Mouse (Mus musculus): ENCODE measurements around the gene Gm4871. TPM values are rescaled to one million over a fixed set of nuclear protein-coding genes. Genes with fewer than 3 reads are reported as not detected.

Gene Gm4871
- polyA plus RNA-seq, 1 experiment from 2014 or later = not detected

- no peak overlapping the region for H3K4me3 ChIP-seq
- H3K27ac ChIP-seq = no peak overlapping the region
- no peaks in the 10 kb centered on the region for H3K27me3 ChIP-seq
- H3K9ac ChIP-seq = no peak overlapping the region
- no peaks in the 10 kb centered on the region for H3K4me1 ChIP-seq
- no peak overlapping the region for H3K4me2 ChIP-seq (replicated peaks)
- ATAC-seq (ENCODE audit: low FRiP score) = no peak
- H3K9me3 ChIP-seq (replicated peaks) = 0 out of 2 replicates have a peak, but pooled peaks cover 4% of the 10 kb centered on the region
- 47% methylated on average over 9 of the region's 9 CpGs for WGBS
- H3K36me3 ChIP-seq = no peaks in the 10 kb centered on the region
Observed at GRCm38 (mm10) chr5:144988340-144989060, 44.1 kb downstream of the Gm4871 start.

DNA sequence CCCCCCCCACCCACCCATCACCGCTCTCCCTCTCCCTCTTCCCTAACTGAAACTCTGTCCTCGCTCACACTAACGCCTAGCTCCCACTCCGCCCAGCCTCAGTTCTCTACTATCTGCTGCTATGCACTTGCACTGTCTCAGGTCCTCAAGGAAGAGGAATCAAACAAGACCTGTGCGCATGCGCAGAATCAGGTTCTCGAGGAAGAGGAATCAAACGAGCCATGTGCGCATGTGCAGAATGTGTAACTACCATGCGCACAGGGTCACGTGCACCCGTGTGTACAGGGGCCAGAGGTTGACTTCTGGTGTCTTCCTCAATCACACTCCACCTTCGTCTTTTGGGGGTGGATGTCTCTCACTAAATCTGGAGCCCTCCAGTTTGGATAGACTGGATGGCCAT lies 45.0 kb downstream of the Gm4871 start:
- no peak for ATAC-seq (ENCODE audit: low FRiP score)
- 90% methylated on average over 13 of the region's 13 CpGs for WGBS
- H3K4me2 ChIP-seq (replicated peaks) = no peak overlapping the region
- no peak overlapping the region for H3K4me3 ChIP-seq
- H3K4me1 ChIP-seq = no peaks in the 10 kb centered on the region
- no peaks in the 10 kb centered on the region for H3K27me3 ChIP-seq
- no peak overlapping the region for H3K27ac ChIP-seq
- H3K9me3 ChIP-seq (replicated peaks) = peaks cover 10% of the 10 kb centered on the region
- H3K9ac ChIP-seq = no peak overlapping the region
- H3K36me3 ChIP-seq = no peaks in the 10 kb centered on the region

- H3K9me3 ChIP-seq (replicated peaks) = peaks cover 10% of the 10 kb centered on the region
- no peaks in the 10 kb centered on the region for H3K36me3 ChIP-seq
- H3K9ac ChIP-seq = no peak overlapping the region
- H3K4me1 ChIP-seq = no peaks in the 10 kb centered on the region
- no peak overlapping the region for H3K4me3 ChIP-seq
- H3K27ac ChIP-seq = no peak overlapping the region
- no peak for ATAC-seq (ENCODE audit: low FRiP score)
- WGBS = 94% methylated on average over 5 of the region's 5 CpGs
- H3K27me3 ChIP-seq = no peaks in the 10 kb centered on the region
- H3K4me2 ChIP-seq (replicated peaks) = no peak overlapping the region
Observed at GRCm38 (mm10) chr5:144984839-144985238, 47.7 kb downstream of the Gm4871 start.

- H3K4me3 ChIP-seq = no peak overlapping the region
- no peak overlapping the region for H3K9ac ChIP-seq
- no peaks in the 10 kb centered on the region for H3K36me3 ChIP-seq
- no peak overlapping the region for H3K27ac ChIP-seq
- H3K9me3 ChIP-seq (replicated peaks) = peaks cover 10% of the 10 kb centered on the region
- no peak for ATAC-seq (ENCODE audit: low FRiP score)
- no peak overlapping the region for H3K4me2 ChIP-seq (replicated peaks)
- no peaks in the 10 kb centered on the region for H3K27me3 ChIP-seq
- no peaks in the 10 kb centered on the region for H3K4me1 ChIP-seq
- WGBS = 96% methylated on average over 3 of the region's 3 CpGs
Observed at GRCm38 (mm10) chr5:144983227-144983626, 49.3 kb downstream of the Gm4871 start.

Other genes with a start within 250 kb of the Gm4871 start
- 32.6 and 33.3 TPM in 2 replicates for gene Smurf1, start 66.9 kb downstream of the Gm4871 start, polyA plus RNA-seq (2016; fragmentation: Nextera tagmentation; extraction: Ambion mirVana)
- not detected in 2 replicates for gene 1700018F24Rik, start 10.2 kb upstream of the Gm4871 start, polyA plus RNA-seq (2016; fragmentation: Nextera tagmentation; extraction: Ambion mirVana)
- gene Arpc1a, start 51.1 kb upstream of the Gm4871 start, polyA plus RNA-seq (2016; fragmentation: Nextera tagmentation; extraction: Ambion mirVana) = 191 and 201 TPM in 2 replicates
- not detected in 2 replicates for gene Kpna7, start 51.3 kb upstream of the Gm4871 start, polyA plus RNA-seq (2016; fragmentation: Nextera tagmentation; extraction: Ambion mirVana)
- 95.5 and 108 TPM in 2 replicates for gene Arpc1b, start 81.5 kb upstream of the Gm4871 start, polyA plus RNA-seq (2016; fragmentation: Nextera tagmentation; extraction: Ambion mirVana)
- 111 and 144 TPM in 2 replicates for gene Pdap1, start 107.5 kb upstream of the Gm4871 start, polyA plus RNA-seq (2016; fragmentation: Nextera tagmentation; extraction: Ambion mirVana)
- gene Bud31, start 107.6 kb upstream of the Gm4871 start, polyA plus RNA-seq (2016; fragmentation: Nextera tagmentation; extraction: Ambion mirVana) = 210 and 215 TPM in 2 replicates
- gene Ptcd1, start 134.4 kb upstream of the Gm4871 start, polyA plus RNA-seq (2016; fragmentation: Nextera tagmentation; extraction: Ambion mirVana) = 20.6 and 21.3 TPM in 2 replicates
- 58.1 and 58.4 TPM in 2 replicates for gene Cpsf4, start 134.5 kb upstream of the Gm4871 start, polyA plus RNA-seq (2016; fragmentation: Nextera tagmentation; extraction: Ambion mirVana)
- 476 and 529 TPM in 2 replicates for gene Atp5j2, start 159.3 kb upstream of the Gm4871 start, polyA plus RNA-seq (2016; fragmentation: Nextera tagmentation; extraction: Ambion mirVana)
- gene Zkscan14, start 169.1 kb upstream of the Gm4871 start, polyA plus RNA-seq (2016; fragmentation: Nextera tagmentation; extraction: Ambion mirVana) = 10.5 and 11.3 TPM in 2 replicates
- gene Zkscan5, start 171.8 kb upstream of the Gm4871 start, polyA plus RNA-seq (2016; fragmentation: Nextera tagmentation; extraction: Ambion mirVana) = 17.9 and 20.2 TPM in 2 replicates
- 43.6 and 45.9 TPM in 2 replicates for gene Zfp655, start 199.0 kb upstream of the Gm4871 start, polyA plus RNA-seq (2016; fragmentation: Nextera tagmentation; extraction: Ambion mirVana)
- 0.38 and 0.79 TPM in 2 replicates for gene Zscan25, start 247.7 kb upstream of the Gm4871 start, polyA plus RNA-seq (2016; fragmentation: Nextera tagmentation; extraction: Ambion mirVana)

All from hindbrain, embryonic 12.5 days (tissue).